Mouse (Mus musculus) megakaryocyte, embryonic 14.5 days (primary cell): ENCODE measurements around the gene Hoxd11. TPM values are rescaled to one million over a fixed set of nuclear protein-coding genes. Genes with fewer than 3 reads are reported as not detected.

Experiments used
- H3K27me3 ChIP-seq: replicated peaks from 2 replicates; pipeline ENCODE3; 2012; ENCODE audit warnings: inconsistent platforms
- H3K36me3 ChIP-seq: replicated peaks from 2 replicates; pipeline ENCODE3; 2012; ENCODE audit warnings: low read length, inconsistent platforms, mixed read lengths
- H3K4me1 ChIP-seq: 2 replicates; pipeline ENCODE4 v1.6.1; 2012; ENCODE audit warnings: inconsistent platforms
- H3K4me3 ChIP-seq: replicated peaks from 2 replicates; pipeline ENCODE3; 2012; ENCODE audit warnings: moderate library complexity, mild to moderate bottlenecking, inconsistent platforms
- H3K9me3 ChIP-seq: 2 replicates; pipeline ENCODE4 v1.6.1; 2012; ENCODE audit warnings: inconsistent platforms
- FLI1 ChIP-seq: IDR thresholded peaks from 2 replicates; pipeline ENCODE4 v1.6.1; 2012; ENCODE audit warnings: low read length, inconsistent platforms, mixed read lengths
- GATA1 ChIP-seq: IDR thresholded peaks from 3 replicates; pipeline ENCODE4 v1.6.1; 2012; ENCODE audit warnings: mixed read lengths, low read length, inconsistent platforms, borderline replicate concordance
- polyA plus RNA-seq: library from polyadenylated mRNA; stranded (reverse); fragments of >175 nt; gene quantifications from 2 replicates; pipeline ENCODE4 v1.2.3, GENCODE M21; 2012; ENCODE audit warnings: low replicate concordance; ENCODE audit not compliant: insufficient read depth

Gene Hoxd11
- polyA plus RNA-seq, 1 experiment = not detected

DNA sequence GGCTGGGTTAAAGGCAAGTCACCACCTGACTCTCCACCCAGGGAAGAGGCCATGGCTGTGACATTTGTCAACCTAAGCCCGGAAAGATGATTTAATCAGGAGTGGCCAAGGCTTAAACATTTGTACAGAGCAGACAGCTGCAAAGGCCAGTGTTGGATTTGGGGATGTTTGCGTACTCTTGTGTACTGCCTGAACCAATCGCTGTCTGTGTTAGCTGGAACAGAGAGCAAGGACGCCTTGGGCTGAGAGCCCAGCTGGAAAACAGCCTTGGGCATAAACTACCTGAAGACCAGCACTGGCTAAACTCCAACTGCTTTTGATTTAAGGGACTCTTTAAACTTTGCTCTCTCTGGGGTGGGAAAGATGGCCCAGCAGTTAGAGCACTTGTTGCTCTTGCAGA is 29.3 kb downstream of the Hoxd11 start:
- no peak overlapping the region for H3K4me3 ChIP-seq
- H3K4me1 ChIP-seq = peaks cover 27% of the 10 kb centered on the region
- no peaks in the 10 kb centered on the region for H3K36me3 ChIP-seq
- TF ChIP-seq FLI1 = no peak
- TF ChIP-seq GATA1 = no peak
- H3K27me3 ChIP-seq = peaks cover 96% of the 10 kb centered on the region
- no peaks in the 10 kb centered on the region for H3K9me3 ChIP-seq

DNA sequence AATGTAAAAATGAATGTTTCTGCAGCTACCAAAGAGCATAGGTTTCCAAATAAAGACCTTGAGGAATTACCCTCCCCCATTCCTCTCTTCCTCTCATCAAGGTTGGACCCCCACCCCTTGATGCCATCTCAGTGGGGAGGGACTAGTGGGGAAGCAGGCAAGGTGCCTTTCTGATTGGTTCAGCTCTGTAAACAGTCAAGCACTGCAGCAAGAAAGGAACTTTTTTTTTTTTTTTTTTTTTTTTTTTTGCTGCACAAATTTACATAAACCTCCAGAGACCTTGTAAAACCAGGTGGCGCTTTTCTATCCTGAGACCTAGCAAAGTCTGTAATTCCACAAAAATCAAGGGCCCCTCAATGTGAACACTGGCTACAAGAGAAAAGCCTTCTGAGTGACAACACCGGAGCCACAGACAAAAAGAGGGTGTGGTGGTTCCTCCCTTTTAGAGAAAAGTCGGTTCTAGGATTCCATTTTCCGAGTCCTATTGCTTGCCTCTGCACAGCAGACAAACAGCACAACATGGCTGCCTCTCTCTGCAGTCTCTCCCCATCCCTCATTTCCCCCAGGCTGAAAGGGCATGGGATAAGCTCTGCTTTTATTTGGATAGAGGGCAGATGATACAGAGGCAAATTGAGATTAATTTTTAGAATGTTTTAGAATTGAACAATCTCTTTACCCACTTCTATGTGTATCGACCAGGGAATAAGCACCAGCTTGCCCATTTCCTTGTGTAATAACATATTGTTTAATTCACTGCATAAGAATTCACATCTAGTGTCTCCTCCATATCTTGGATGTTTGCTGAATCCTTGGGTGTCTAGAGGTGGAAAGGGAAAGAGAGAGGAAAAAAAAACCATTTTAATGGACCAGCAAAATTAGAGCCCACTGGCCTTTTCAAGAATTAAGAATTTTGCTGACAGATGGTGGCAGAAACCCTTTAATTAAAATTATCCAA is 30.4 kb downstream of the Hoxd11 start:
- Histone ChIP-seq H3K36me3 (no peaks in the 10 kb centered on the region), H3K9me3 (no peaks in the 10 kb centered on the region), H3K27me3 (peaks cover 96% of the 10 kb centered on the region), H3K4me1 (peaks cover 24% of the 10 kb centered on the region), H3K4me3 (no peak overlapping the region)
- no peak for TF ChIP-seq GATA1
- no peak for TF ChIP-seq FLI1

DNA sequence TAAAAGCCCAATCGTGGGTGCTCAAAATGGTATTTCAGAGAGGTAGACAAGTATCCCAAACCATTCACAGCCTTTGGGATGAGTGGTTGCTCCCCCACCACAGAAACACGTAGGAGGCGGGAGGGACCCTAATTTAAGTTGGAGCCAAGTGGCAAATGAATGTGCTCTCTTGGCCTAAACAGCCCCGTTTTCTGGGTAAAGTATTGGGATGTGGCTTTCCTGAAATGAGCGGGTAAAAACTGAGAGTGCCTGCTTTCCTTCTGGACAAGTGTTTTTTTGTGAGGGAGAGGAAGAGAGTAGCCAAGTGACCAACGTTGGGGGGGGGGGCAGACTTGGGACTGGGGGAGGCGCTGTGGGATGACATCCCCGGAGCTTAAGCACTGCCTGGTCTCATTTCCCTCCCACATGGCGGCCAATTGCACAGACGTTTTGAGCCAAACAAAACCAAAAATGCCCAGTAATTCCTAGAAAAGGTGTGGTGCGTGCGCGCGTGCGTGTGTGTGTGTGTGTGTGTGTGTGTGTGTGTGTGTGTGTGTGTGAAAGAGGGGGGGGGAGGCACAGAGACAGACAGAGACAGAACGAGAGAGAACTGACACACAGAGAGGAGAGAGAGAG is 31.7 kb downstream of the Hoxd11 start:
- H3K27me3 ChIP-seq = peaks cover 96% of the 10 kb centered on the region
- H3K9me3 ChIP-seq = no peaks in the 10 kb centered on the region
- H3K4me1 ChIP-seq = peaks cover 25% of the 10 kb centered on the region
- no peak overlapping the region for H3K4me3 ChIP-seq
- H3K36me3 ChIP-seq = no peaks in the 10 kb centered on the region
- TF ChIP-seq GATA1 (no peak), FLI1 (no peak)

DNA sequence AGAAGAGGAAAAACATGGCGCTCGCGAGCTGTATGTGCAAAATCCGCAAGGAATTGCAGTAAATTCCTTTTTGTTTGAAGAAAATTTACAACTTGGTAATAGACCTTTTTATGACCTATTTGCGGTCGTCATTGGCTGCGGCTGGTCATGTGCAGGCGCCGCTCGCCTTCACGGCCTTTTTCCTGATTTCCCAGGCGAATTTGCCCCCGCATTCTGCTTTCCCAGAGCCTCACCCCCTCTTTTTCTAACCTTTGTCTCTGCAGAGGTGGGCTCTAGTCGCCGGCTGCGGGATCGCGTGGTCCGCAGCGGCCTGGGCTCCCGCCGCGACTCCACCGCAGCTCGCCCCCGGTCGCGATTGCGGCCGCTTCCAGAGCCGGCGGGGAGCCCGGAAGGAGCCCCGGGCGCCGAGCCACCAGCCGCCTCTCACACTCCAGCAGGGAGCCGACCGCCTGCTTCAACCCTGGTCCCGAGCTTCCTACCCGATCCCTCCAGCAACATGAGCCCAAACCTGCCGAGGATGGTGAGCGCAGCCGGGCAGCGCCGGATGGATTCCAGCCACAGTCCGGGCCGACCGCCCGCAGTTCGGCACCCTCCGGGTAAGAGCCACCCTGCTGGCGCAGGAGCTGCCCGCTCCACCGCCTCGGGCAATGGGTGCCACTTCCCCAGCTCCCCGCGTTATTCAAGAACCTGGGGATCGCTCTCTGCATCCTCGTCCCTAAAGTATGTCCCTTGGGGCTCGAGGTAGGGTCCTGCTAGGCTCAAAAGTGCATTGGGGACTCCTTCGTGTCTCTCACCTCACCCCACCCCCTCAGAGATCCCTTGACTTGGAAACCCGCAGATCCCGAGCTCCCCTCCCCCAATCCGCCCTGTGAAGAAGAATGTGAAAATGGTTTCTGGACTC is 32.6 kb downstream of the Hoxd11 start, which contains the start of the genes Hoxd3 and Hoxd4:
Gene Hoxd3, plus strand, starts transcription at position 207 of the 901 bp plus-strand sequence.
Gene Hoxd4, plus strand, starts transcription at position 209 of the 901 bp plus-strand sequence.
- H3K27me3 ChIP-seq = peaks cover 95% of the 10 kb centered on the region
- peak within 1 kb of the TSS; percentile 70 for H3K4me3 ChIP-seq
- H3K36me3 ChIP-seq = no peaks in the 10 kb centered on the region
- H3K4me1 ChIP-seq = peaks cover 28% of the 10 kb centered on the region
- H3K9me3 ChIP-seq = no peaks in the 10 kb centered on the region
- TF ChIP-seq GATA1 = no peak
- no peak for TF ChIP-seq FLI1

DNA sequence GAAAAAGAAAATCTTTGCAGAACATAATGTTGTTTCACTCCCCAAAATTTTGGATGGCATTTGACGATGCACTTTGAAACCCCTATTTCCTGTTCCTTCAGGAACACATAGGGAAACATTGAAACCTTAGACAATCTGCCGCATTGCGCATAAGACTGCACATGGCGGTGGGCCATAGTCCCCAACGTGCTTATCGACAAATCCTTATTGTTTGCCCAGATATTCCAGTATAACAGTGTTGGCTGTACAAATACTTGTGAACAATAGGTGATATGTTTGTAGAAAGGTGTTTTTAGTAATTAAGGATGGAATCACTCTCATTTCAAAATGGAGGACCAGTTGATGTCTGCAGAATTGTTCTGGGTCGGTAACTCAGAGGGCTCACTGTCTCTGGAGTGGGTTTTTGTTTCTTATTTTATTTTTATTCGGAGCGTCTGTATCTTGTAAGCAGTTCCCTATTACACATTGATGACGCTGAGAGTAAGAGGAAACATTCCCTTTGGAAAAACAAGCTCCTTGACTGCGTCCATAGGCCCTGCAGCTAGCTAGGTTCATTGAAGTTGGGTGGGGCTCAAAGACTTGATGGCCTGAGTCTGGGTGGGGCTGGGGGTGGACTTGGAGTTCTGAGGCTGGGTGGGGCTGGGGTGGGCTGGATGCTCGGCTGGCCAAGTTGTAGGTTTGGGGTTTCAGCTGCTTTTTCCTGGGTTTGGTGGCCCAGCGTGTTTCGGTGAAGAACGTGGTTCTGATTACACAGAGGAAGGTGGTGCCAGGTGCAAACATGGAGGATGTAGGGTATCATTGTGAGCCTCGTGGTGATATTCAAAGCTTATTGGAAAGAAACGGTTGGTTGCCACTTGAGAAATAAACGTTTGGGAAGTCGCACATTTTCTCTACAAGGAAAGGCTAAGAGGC is 34.1 kb downstream of the Hoxd11 start:
- no peaks in the 10 kb centered on the region for H3K36me3 ChIP-seq
- TF ChIP-seq FLI1 (no peak), GATA1 (no peak)
- no peaks in the 10 kb centered on the region for H3K9me3 ChIP-seq
- peaks cover 28% of the 10 kb centered on the region for H3K4me1 ChIP-seq
- H3K4me3 ChIP-seq = no peak overlapping the region
- peaks cover 95% of the 10 kb centered on the region for H3K27me3 ChIP-seq

DNA sequence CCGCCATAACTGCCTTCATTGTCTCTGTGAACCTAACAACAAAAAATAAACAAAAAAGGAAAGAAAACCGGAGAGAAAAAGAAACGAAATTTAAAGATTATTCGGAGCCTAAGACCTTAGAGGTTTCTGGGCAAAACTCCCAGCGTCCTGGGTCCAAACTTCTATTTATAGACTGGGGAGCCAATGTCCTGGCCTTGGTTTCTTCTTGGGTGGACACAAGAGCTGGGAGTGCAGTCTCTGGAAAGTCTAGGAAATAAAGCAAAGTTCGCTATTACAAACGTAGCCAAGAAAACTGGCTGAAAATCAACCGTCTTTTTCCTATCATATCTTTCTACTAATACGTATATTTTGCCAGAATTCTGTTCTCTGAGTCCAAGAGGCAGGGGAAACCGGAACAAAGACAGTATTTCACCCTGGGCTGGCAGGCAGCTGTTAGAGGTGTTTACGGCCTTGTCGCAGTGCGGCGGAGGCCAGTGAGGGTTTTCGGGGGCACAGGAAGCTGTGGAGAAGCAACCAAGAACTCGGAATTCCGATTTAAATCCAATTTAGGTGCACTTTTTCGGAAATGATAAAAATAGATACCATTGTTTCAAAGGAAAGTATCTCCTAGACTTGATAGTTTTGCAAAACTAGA is 34.9 kb downstream of the Hoxd11 start:
- H3K9me3 ChIP-seq = no peaks in the 10 kb centered on the region
- peaks cover 91% of the 10 kb centered on the region for H3K27me3 ChIP-seq
- no peaks in the 10 kb centered on the region for H3K36me3 ChIP-seq
- peaks cover 28% of the 10 kb centered on the region for H3K4me1 ChIP-seq
- TF ChIP-seq FLI1 = no peak
- no peak overlapping the region for H3K4me3 ChIP-seq

DNA sequence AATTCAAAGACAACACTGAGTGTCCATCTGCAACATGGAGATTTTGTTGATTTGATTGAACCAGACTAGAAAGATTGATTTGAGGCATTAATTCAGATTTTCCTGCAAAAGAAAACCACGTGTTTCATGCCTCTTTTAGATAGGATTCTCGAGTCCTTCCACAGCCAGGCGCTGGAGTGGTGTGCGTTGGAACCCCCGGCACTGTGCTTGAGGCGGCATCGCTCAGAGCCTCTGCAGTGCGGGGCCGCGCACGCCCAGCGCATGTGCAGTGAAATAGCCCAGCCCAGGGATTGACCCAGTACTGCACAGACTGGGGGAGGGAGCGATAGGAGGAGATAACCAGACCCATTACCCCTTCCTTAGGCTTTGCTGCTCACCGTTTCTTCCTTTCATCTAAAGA is 35.5 kb downstream of the Hoxd11 start:
- Histone ChIP-seq H3K9me3 (no peaks in the 10 kb centered on the region), H3K4me3 (peak overlapping the region; percentile 71), H3K4me1 (peaks cover 28% of the 10 kb centered on the region), H3K36me3 (no peaks in the 10 kb centered on the region), H3K27me3 (peaks cover 90% of the 10 kb centered on the region)
- TF ChIP-seq FLI1 (no peak), GATA1 (no peak)

DNA sequence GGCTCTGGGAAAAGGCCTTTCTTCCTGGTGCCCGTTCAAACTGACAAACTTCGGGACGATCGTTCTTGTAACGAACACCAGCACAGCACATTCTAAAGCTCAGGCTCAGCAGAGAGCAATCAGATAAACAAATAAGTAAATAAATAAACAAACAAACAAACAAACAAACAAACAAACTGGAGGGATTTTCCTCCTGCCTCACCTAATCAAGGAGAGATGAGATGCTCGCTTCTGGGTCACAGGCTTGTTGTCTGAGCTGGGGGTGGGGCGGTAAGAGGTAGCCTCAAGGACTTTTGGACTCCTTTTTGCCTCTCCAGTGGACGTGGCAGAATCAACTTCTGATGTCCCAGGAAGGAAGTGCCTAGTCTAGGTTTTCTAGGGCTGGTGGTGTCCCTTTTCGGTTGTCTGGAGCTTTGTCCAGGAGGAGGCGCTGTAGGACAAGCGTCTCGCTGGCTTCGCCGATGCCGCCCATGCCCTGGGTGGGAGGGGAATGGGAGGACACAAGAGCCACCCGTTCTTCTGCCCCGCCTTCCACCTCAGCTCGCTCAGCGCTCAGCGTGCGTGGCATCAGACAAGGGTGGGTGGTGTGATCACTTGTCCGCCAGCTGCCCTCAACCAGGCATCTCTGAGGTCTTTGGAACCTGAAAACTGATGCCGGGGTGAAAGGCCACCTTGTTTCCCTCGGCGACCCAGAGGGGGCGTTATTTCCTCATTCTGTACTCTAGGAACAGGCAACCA is 36.3 kb downstream of the Hoxd11 start:
- H3K9me3 ChIP-seq = no peaks in the 10 kb centered on the region
- H3K4me1 ChIP-seq = peaks cover 28% of the 10 kb centered on the region
- H3K27me3 ChIP-seq = peaks cover 85% of the 10 kb centered on the region
- TF ChIP-seq GATA1 = no peak
- TF ChIP-seq FLI1 = no peak
- H3K36me3 ChIP-seq = no peaks in the 10 kb centered on the region
- H3K4me3 ChIP-seq = peak overlapping the region; percentile 89
